Mouse (Mus musculus) spleen, adult 2 months (tissue): ENCODE data around the gene Gps1.

ENCODE experiments used
- CTCF ChIP-seq: fragments of 200-500 bp; IDR thresholded peaks from 2 replicates; pipeline ENCODE4 v1.5.1; 2011; ENCODE audit warnings: mild to moderate bottlenecking, inconsistent platforms; ENCODE audit not compliant: insufficient read depth, insufficient read length, insufficient replicate concordance; ENCODE audit errors: extremely low read depth
- POLR2A ChIP-seq: fragments of 200-500 bp; IDR thresholded peaks from 2 replicates; pipeline ENCODE4 v1.6.1; 2011; ENCODE audit warnings: low read depth, low read length, inconsistent platforms

- TF ChIP-seq CTCF: no peak
- no peak for TF ChIP-seq POLR2A
These were observed 33.3 kb downstream of the Gps1 start for GRCm38 (mm10) chr11:120817358-120817757.
